Mouse (Mus musculus): Measurements from ENCODE around the gene Tbx6.

GRCm38 (mm10) chr7:126801057-126801422 lies 19.8 kb downstream of the Tbx6 start:
- no peak for TF ChIP-seq CTCF (IDR thresholded peaks at IDR 0.05 in 2 of 3, conservative IDR thresholded peaks at IDR 0.05 in 1 of 3; ENCODE audit: control insufficient read depth in 1 of 3, insufficient read depth in 1 of 3, low read depth in 2 of 3, low read length in 3 of 3, poor library complexity in 1 of 3, severe bottlenecking in 1 of 3)
- no peak for TF ChIP-seq ZC3H11A (IDR thresholded peaks at IDR 0.05; ENCODE audit: low read depth, low read length)
- 0 out of 2 replicates have a peak, but pooled peaks have one; percentile 37 for TF ChIP-seq E2F4 (IDR thresholded peaks at IDR 0.05; ENCODE audit: borderline replicate concordance, low read depth, low read length)
- no peak for TF ChIP-seq BHLHE40 (IDR thresholded peaks at IDR 0.05; ENCODE audit: borderline replicate concordance, low read depth, low read length)
- peak; percentile 64; the same call in 1 of the 2 replicates for TF ChIP-seq ETS1 (IDR thresholded peaks at IDR 0.05; ENCODE audit: low read depth, low read length)
- TF ChIP-seq MXI1 (IDR thresholded peaks at IDR 0.05; ENCODE audit: low read depth, low read length), result peak; percentile 68
- TF ChIP-seq TAL1 (IDR thresholded peaks at IDR 0.05; ENCODE audit: low read length), result no peak
- TF ChIP-seq RCOR1 (IDR thresholded peaks at IDR 0.05; ENCODE audit: low read depth, low read length), result 0 out of 2 replicates have a peak, but pooled peaks have one; percentile 17
- peak; percentile 100 for TF ChIP-seq ZKSCAN1 (IDR thresholded peaks at IDR 0.05; ENCODE audit: low read depth, low read length)
- TF ChIP-seq MYB (IDR thresholded peaks at IDR 0.05; ENCODE audit: low read depth, low read length), result no peak
